In the genomic region with DNA sequence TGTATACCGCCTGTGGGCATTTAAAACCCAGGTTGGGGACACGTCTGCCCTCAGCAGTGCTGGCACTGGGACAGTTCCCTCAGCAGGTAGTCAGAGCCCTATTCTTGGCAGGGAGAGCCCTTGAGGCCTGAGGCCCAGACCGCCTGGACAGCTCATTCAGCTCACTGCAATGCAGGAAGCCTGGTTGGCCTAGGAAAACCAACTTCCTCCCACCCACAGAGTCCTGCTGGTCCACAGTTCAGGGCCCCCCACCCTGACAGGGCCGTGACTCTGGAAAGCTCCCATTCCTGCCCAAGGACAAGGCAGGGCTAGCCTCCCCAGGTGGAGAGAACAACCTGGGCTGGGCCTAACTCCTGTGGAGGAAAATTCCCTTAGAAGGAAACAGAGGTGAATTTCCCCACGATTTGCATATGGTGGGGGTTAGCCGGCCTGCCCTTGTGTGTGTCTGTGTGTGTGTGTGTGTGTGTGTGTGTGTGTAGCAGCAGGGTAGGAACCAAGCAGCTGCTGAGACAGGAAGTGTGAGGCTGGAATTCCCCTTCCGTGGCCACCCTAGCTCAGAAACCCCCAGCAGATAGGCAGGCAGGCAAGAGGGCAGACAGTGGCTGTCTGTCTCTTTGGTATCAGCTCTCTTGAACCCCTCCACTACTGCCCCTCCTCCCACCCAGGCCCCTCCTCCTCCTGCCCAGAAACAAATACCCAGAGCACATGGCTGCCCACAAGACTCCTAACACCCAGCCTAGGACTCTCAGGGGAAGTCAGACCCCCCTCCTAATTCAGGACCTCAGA, we compare ENCODE assay signal across 8 mouse cellular contexts. TPM values are rescaled to one million over a fixed set of nuclear protein-coding genes. Genes with fewer than 3 reads are reported as not detected.
DNase-seq lines count a peak whose midpoint lies in the region; ATAC-seq and TF ChIP-seq lines count a peak whose summit lies in the region.

No protein-coding gene starts in this region.

- H3K9ac ChIP-seq in heart, adult 2 months (ENCODE audit: low read depth, low read length), result peak overlapping the region; percentile 13
- H3K9ac ChIP-seq in neural tube, embryonic 15.5 days (replicated peaks), result no peak overlapping the region

- H3K27me3 ChIP-seq in heart, adult 2 months (ENCODE audit: control insufficient read depth, insufficient read depth, low read length), result no peaks in the 10 kb centered on the region
- H3K27me3 ChIP-seq in neural tube, embryonic 15.5 days (replicated peaks), result peaks cover 17% of the 10 kb centered on the region

- TF ChIP-seq CTCF in heart, adult 2 months (IDR thresholded peaks at IDR 0.05), result no peak
- TF ChIP-seq CTCF in embryonic fibroblast, embryonic 13.5 days (IDR thresholded peaks at IDR 0.05; ENCODE audit: borderline replicate concordance, insufficient read depth, low read length), result no peak

- no peak for TF ChIP-seq EP300 in heart, adult 2 months (IDR thresholded peaks at IDR 0.05; ENCODE audit: insufficient read depth, low read depth, low read length)

- no peak overlapping the region for H3K4me3 ChIP-seq in heart, adult 2 months
- H3K4me3 ChIP-seq in embryonic fibroblast, embryonic 13.5 days (ENCODE audit: insufficient read depth, low read length), result no peak overlapping the region
- H3K4me3 ChIP-seq in neural tube, embryonic 15.5 days (replicated peaks), result no peak overlapping the region

- no peak overlapping the region for H3K4me2 ChIP-seq in neural tube, embryonic 15.5 days

- intact Hi-C loops in heart, adult 2 months (cut with DNase I), result no loop called here
- intact Hi-C loops in heart, postnatal 36 days (cut with DNase I), result no loop called here

- H3K79me2 ChIP-seq in heart, adult 2 months (replicated peaks; ENCODE audit: control insufficient read depth, insufficient read depth, low read length), result no peaks in the 10 kb centered on the region

- TF ChIP-seq POLR2A in heart, adult 2 months (IDR thresholded peaks at IDR 0.05; ENCODE audit: insufficient read depth, low read depth, low read length), result no peak
- no peak for TF ChIP-seq POLR2A in embryonic fibroblast, embryonic 13.5 days (IDR thresholded peaks at IDR 0.05; ENCODE audit: low read depth, low read length)

- WGBS in heart, adult 2 months, result 35% methylated on average over 7 of the region's 7 CpGs
- WGBS in neural tube, embryonic 15.5 days, result 59% methylated on average over 7 of the region's 7 CpGs

- peak overlapping the region; percentile 61 for H3K27ac ChIP-seq in heart, adult 2 months
- H3K27ac ChIP-seq in embryonic fibroblast, embryonic 13.5 days (ENCODE audit: insufficient read depth, low read length), result peak overlapping the region; percentile 49
- no peak overlapping the region for H3K27ac ChIP-seq in neural tube, embryonic 15.5 days (replicated peaks)

- peak; percentile 54 to 75 for DNase-seq in heart, adult 2 months
- no peak for DNase-seq in heart, postnatal 36 days
- peak; percentile 36 for DNase-seq in liver
- peak; percentile 49 to 58 for DNase-seq in spleen, postnatal 14 days (ENCODE audit: low spot score in 2 of 2)
- DNase-seq in ovary, postnatal 10 days (ENCODE audit: low spot score), result no peak
- DNase-seq in cerebellum, adult 9-11 months, result no peak

- H3K36me3 ChIP-seq in heart, adult 2 months (ENCODE audit: control insufficient read depth, insufficient read depth, low read length), result no peaks in the 10 kb centered on the region; the same call in 1 of the 2 replicates
- no peaks in the 10 kb centered on the region for H3K36me3 ChIP-seq in neural tube, embryonic 15.5 days

- H3K9me3 ChIP-seq in neural tube, embryonic 15.5 days (replicated peaks), result no peaks in the 10 kb centered on the region

- ATAC-seq in neural tube, embryonic 15.5 days (ENCODE audit: low FRiP score), result no peak

- peaks cover 35% of the 10 kb centered on the region for H3K4me1 ChIP-seq in heart, adult 2 months (ENCODE audit: control insufficient read depth, insufficient read depth, low read length)
- peaks cover 26% of the 10 kb centered on the region for H3K4me1 ChIP-seq in embryonic fibroblast, embryonic 13.5 days (ENCODE audit: control insufficient read depth, insufficient read depth, low read length)
- H3K4me1 ChIP-seq in neural tube, embryonic 15.5 days, result peaks cover 15% of the 10 kb centered on the region

RNA-seq across cellular contexts. Expression of a gene that starts 3.0 kb away (rescaled TPM):
- total RNA-seq in heart, adult 2 months (2021), result 1 to 10 TPM; 3.0 to 4.8 TPM
- 5.0 TPM in 2 replicates for polyA plus RNA-seq in heart, adult 2 months (2012; rRNA removed)
- 1 to 10 TPM; 3.3 to 4.5 TPM for total RNA-seq in heart, postnatal 36 days (2021)
- 6.0 and 8.9 TPM in 2 replicates for polyA plus RNA-seq in embryonic fibroblast, embryonic 13.5 days (2011; ENCODE audit: insufficient read length, low read depth, missing spikeins)
- 0.15 and 0.68 TPM in 2 replicates for polyA plus RNA-seq in neural tube, embryonic 15.5 days (2015; fragmentation: Nextera tagmentation; extraction: Ambion mirVana)

RNA-seq across cellular contexts. Expression of a gene that starts 39.7 kb away (rescaled TPM):
- total RNA-seq in heart, adult 2 months (2021), result 10 to 100 TPM; 21.2 to 21.6 TPM
- polyA plus RNA-seq in heart, adult 2 months (2012; rRNA removed), result 15.7 and 17.6 TPM in 2 replicates
- total RNA-seq in heart, postnatal 36 days (2021), result 10 to 100 TPM; 19.9 to 21.3 TPM
- 21.8 and 35.7 TPM in 2 replicates for polyA plus RNA-seq in embryonic fibroblast, embryonic 13.5 days (2011; ENCODE audit: insufficient read length, low read depth, missing spikeins)
- polyA plus RNA-seq in neural tube, embryonic 15.5 days (2015; fragmentation: Nextera tagmentation; extraction: Ambion mirVana), result 141 and 164 TPM in 2 replicates

RNA-seq across cellular contexts. Expression of a gene that starts 58.1 kb away (rescaled TPM):
- total RNA-seq in heart, adult 2 months (2021), result 1 to 10 TPM; 7.4 to 7.5 TPM
- polyA plus RNA-seq in heart, adult 2 months (2012; rRNA removed), result 4.4 and 8.2 TPM in 2 replicates
- 1 to 10 TPM; 6.5 to 9.2 TPM for total RNA-seq in heart, postnatal 36 days (2021)
- polyA plus RNA-seq in embryonic fibroblast, embryonic 13.5 days (2011; ENCODE audit: insufficient read length, low read depth, missing spikeins), result 15.5 and 16.8 TPM in 2 replicates
- polyA plus RNA-seq in neural tube, embryonic 15.5 days (2015; fragmentation: Nextera tagmentation; extraction: Ambion mirVana), result 24.1 and 24.3 TPM in 2 replicates

RNA-seq across cellular contexts. Expression of a gene that starts 59.1 kb away (rescaled TPM):
- not detected for total RNA-seq in heart, adult 2 months (2021)
- polyA plus RNA-seq in heart, adult 2 months (2012; rRNA removed), result 1.4 TPM in 1 of 2 replicates, not detected in the other
- total RNA-seq in heart, postnatal 36 days (2021), result not detected
- not detected in 2 replicates for polyA plus RNA-seq in embryonic fibroblast, embryonic 13.5 days (2011; ENCODE audit: insufficient read length, low read depth, missing spikeins)
- polyA plus RNA-seq in neural tube, embryonic 15.5 days (2015; fragmentation: Nextera tagmentation; extraction: Ambion mirVana), result 0.70 and 0.79 TPM in 2 replicates

Comparison
In these comparisons a context has a peak if more than half of its experiments do, and no peak if none do; other contexts are left out.
1. DNase-seq: peak in heart, adult 2 months (2 of 2), liver (single experiment) and spleen, postnatal 14 days (2 of 2); none in heart, postnatal 36 days (0 of 2), ovary, postnatal 10 days (single experiment) and cerebellum, adult 9-11 months (single experiment).